Mouse (Mus musculus): ENCODE measurements around the gene Pm20d1. TPM values are rescaled to one million over a fixed set of nuclear protein-coding genes. Genes with fewer than 3 reads are reported as not detected.

Gene Pm20d1
- total RNA-seq, 2 experiments from 2014 or later, result 2.0 to 2.9 TPM

GRCm38 (mm10) chr1:131824528-131825181 lies 27.5 kb downstream of the Pm20d1 start:
- no peak for DNase-seq (ENCODE audit: low spot score in 2 of 2)
- no peak for TF ChIP-seq CTCF (conservative IDR thresholded peaks at IDR 0.05)
- Histone ChIP-seq H3K27ac (no peak overlapping the region), H3K4me3 (no peak overlapping the region)

GRCm38 (mm10) chr1:131827207-131827786 lies 30.1 kb downstream of the Pm20d1 start, which contains the start of gene Slc41a1:
Slc41a1 (plus strand) TSS chr1:131827493.
- Histone ChIP-seq H3K4me3 (peak within 1 kb of the TSS; percentile 83), H3K27ac (peak within 1 kb of the TSS; percentile 96)
- TF ChIP-seq CTCF (conservative IDR thresholded peaks at IDR 0.05), result no peak
- no peak for DNase-seq (ENCODE audit: low spot score in 2 of 2)

- peak; percentile 93 to 94 for DNase-seq (ENCODE audit: low spot score in 2 of 2)
- peak overlapping the region; percentile 83 for H3K4me3 ChIP-seq
- H3K27ac ChIP-seq, result peak overlapping the region; percentile 96
- TF ChIP-seq CTCF (conservative IDR thresholded peaks at IDR 0.05), result no peak
These were observed 30.6 kb downstream of the Pm20d1 start for GRCm38 (mm10) chr1:131827787-131828258.

GRCm38 (mm10) chr1:131828297-131829126 lies 31.3 kb downstream of the Pm20d1 start:
- no peak for TF ChIP-seq CTCF (conservative IDR thresholded peaks at IDR 0.05)
- Histone ChIP-seq H3K4me3 (peak overlapping the region; percentile 83), H3K27ac (peak overlapping the region; percentile 96)
- DNase-seq (ENCODE audit: low spot score in 2 of 2), result peak in 1 of 2 experiments; percentile 39

GRCm38 (mm10) chr1:131829279-131829678 lies 32.1 kb downstream of the Pm20d1 start:
- H3K27ac ChIP-seq, result peak overlapping the region; percentile 96

GRCm38 (mm10) chr1:131830561-131830960 lies 33.4 kb downstream of the Pm20d1 start:
- peak overlapping the region; percentile 83 for H3K4me3 ChIP-seq
- TF ChIP-seq CTCF (conservative IDR thresholded peaks at IDR 0.05), result 0 out of 2 replicates have a peak, but pooled peaks have one; percentile 3
- no peak for DNase-seq (ENCODE audit: low spot score in 2 of 2)
- peak overlapping the region; percentile 96; the same call in 1 of the 2 replicates for H3K27ac ChIP-seq

More at GRCm38 (mm10) chr1:131829279-131829678, 32.1 kb downstream of the Pm20d1 start:
- DNase-seq (ENCODE audit: low spot score in 2 of 2), result no peak
- H3K4me3 ChIP-seq, result peak overlapping the region; percentile 83
- no peak for TF ChIP-seq CTCF (conservative IDR thresholded peaks at IDR 0.05)

- no peak for TF ChIP-seq CTCF (conservative IDR thresholded peaks at IDR 0.05)
- Histone ChIP-seq H3K27ac (peak overlapping the region; percentile 96; the same call in 1 of the 2 replicates), H3K4me3 (peak overlapping the region; percentile 83)
- no peak for DNase-seq (ENCODE audit: low spot score in 2 of 2)
These were observed 33.9 kb downstream of the Pm20d1 start for GRCm38 (mm10) chr1:131830971-131831641.

- H3K4me3 ChIP-seq, result no peak overlapping the region
- H3K27ac ChIP-seq, result no peak overlapping the region
- no peak for TF ChIP-seq CTCF (conservative IDR thresholded peaks at IDR 0.05)
- DNase-seq (ENCODE audit: low spot score in 2 of 2), result no peak
These were observed 39.9 kb downstream of the Pm20d1 start for GRCm38 (mm10) chr1:131837035-131837434.

GRCm38 (mm10) chr1:131838542-131838941 lies 41.4 kb downstream of the Pm20d1 start:
- H3K4me3 ChIP-seq, result no peak overlapping the region
- no peak for TF ChIP-seq CTCF (conservative IDR thresholded peaks at IDR 0.05)
- H3K27ac ChIP-seq, result peak overlapping the region; percentile 65; the same call in 1 of the 2 replicates
- no peak for DNase-seq (ENCODE audit: low spot score in 2 of 2)

- TF ChIP-seq CTCF (conservative IDR thresholded peaks at IDR 0.05), result no peak
- no peak for DNase-seq (ENCODE audit: low spot score in 2 of 2)
- Histone ChIP-seq H3K27ac (peak overlapping the region; percentile 65), H3K4me3 (no peak overlapping the region)
These were observed 42.1 kb downstream of the Pm20d1 start for GRCm38 (mm10) chr1:131839279-131839678.

- Histone ChIP-seq H3K4me3 (no peak overlapping the region), H3K27ac (no peak overlapping the region)
- TF ChIP-seq CTCF (conservative IDR thresholded peaks at IDR 0.05), result no peak
- no peak for DNase-seq (ENCODE audit: low spot score in 2 of 2)
These were observed 45.0 kb downstream of the Pm20d1 start for GRCm38 (mm10) chr1:131842221-131842620.

- DNase-seq (ENCODE audit: low spot score in 2 of 2), result no peak
- no peak for TF ChIP-seq CTCF (conservative IDR thresholded peaks at IDR 0.05)
- no peak overlapping the region for H3K4me3 ChIP-seq
- H3K27ac ChIP-seq, result no peak overlapping the region
These were observed 46.6 kb downstream of the Pm20d1 start for GRCm38 (mm10) chr1:131843758-131844157.
